In the genomic region with DNA sequence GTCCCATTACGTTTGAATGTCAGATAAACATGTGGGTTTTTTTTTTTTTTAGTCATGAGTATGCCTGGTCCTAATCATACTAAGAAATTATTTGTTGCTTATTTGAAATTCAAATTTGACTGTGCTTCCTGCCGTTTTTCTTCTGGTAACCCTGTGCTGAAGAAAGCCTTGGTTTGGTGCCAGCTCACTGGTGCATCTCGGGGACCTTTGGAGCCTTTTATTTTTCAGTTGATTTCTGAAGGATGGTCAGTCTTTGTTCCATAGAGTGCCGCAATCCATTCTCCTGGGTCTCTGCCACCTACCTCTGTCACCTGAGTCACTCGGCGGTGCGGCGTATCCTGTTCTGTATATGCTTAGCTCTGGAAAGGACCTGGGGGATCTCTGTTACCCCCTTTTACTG, we compare ENCODE assay signal across 13 mouse cellular contexts.
A peak's percentile ranks its signal among the peaks of the same experiment; 100 is the strongest.
DNase-seq lines count a peak whose midpoint lies in the region; ATAC-seq and TF ChIP-seq lines count a peak whose summit lies in the region.
"Had no signal": no experiment of that assay in that cellular context is flagged by ENCODE, and none has a peak within 500 bp of the region (broad histone marks: within the 10 kb centered on the region; RNA-seq: fewer than 3 reads in every experiment).

No protein-coding gene starts in this region.

- no peak overlapping the region for H3K4me2 ChIP-seq in hindbrain, embryonic 12.5 days (replicated peaks)
- H3K4me2 ChIP-seq in hindbrain, embryonic 16.5 days (ENCODE audit: low read length): no peak overlapping the region
- peak overlapping the region; percentile 33 for H3K4me2 ChIP-seq in forebrain, embryonic 16.5 days (ENCODE audit: low read length)
- H3K4me2 ChIP-seq in intestine, embryonic 15.5 days (replicated peaks): no peak overlapping the region

- ATAC-seq in hindbrain, embryonic 12.5 days (ENCODE audit: low FRiP score): no peak
- no peak for ATAC-seq in hindbrain, embryonic 16.5 days
- no peak for ATAC-seq in forebrain, embryonic 16.5 days
- ATAC-seq in megakaryocyte-erythroid progenitor cell, adult 5-6 weeks (replicated peaks; ENCODE audit: low FRiP score, low TSS enrichment, poor library complexity, severe bottlenecking): no peak
- ATAC-seq in megakaryocyte progenitor cell, adult 5-6 weeks (replicated peaks; ENCODE audit: poor library complexity): no peak
- no peak for ATAC-seq in intestine, embryonic 15.5 days

- no peak overlapping the region for H3K4me3 ChIP-seq in hindbrain, embryonic 12.5 days
- H3K4me3 ChIP-seq in hindbrain, embryonic 16.5 days (ENCODE audit: low read length): no peak overlapping the region
- H3K4me3 ChIP-seq in forebrain, embryonic 16.5 days (replicated peaks; ENCODE audit: low read length): peak overlapping the region; percentile 7; the same call in 1 of the 2 replicates
- H3K4me3 ChIP-seq in intestine, embryonic 15.5 days (replicated peaks): no peak overlapping the region

- no peak for TF ChIP-seq CTCF in brain, embryonic 14.5 days (IDR thresholded peaks at IDR 0.05; ENCODE audit: borderline replicate concordance, extremely low read depth, insufficient read depth, insufficient read length)

- no peaks in the 10 kb centered on the region for H3K36me3 ChIP-seq in hindbrain, embryonic 12.5 days
- no peaks in the 10 kb centered on the region for H3K36me3 ChIP-seq in hindbrain, embryonic 16.5 days (ENCODE audit: control insufficient read depth, insufficient read depth, low read length)
- H3K36me3 ChIP-seq in forebrain, embryonic 16.5 days (ENCODE audit: control insufficient read depth, insufficient read depth): no peaks in the 10 kb centered on the region
- H3K36me3 ChIP-seq in intestine, embryonic 15.5 days: no peaks in the 10 kb centered on the region

- no peaks in the 10 kb centered on the region for H3K27me3 ChIP-seq in hindbrain, embryonic 12.5 days
- no peaks in the 10 kb centered on the region for H3K27me3 ChIP-seq in hindbrain, embryonic 16.5 days (replicated peaks; ENCODE audit: control insufficient read depth, insufficient read depth, low read length)
- no peaks in the 10 kb centered on the region for H3K27me3 ChIP-seq in forebrain, embryonic 16.5 days (replicated peaks; ENCODE audit: control insufficient read depth, insufficient read depth, low read length)
- H3K27me3 ChIP-seq in intestine, embryonic 15.5 days (replicated peaks): no peaks in the 10 kb centered on the region

- H3K9me3 ChIP-seq in hindbrain, embryonic 12.5 days (replicated peaks): no peaks in the 10 kb centered on the region
- no peaks in the 10 kb centered on the region for H3K9me3 ChIP-seq in hindbrain, embryonic 16.5 days (ENCODE audit: control insufficient read depth, low read length)
- H3K9me3 ChIP-seq in forebrain, embryonic 16.5 days (ENCODE audit: control insufficient read depth, low read length): no peaks in the 10 kb centered on the region
- no peaks in the 10 kb centered on the region for H3K9me3 ChIP-seq in intestine, embryonic 15.5 days

- WGBS in hindbrain, embryonic 12.5 days: 64% methylated on average over 8 of the region's 8 CpGs
- 36% methylated on average over 8 of the region's 8 CpGs for WGBS in hindbrain, embryonic 16.5 days
- WGBS in forebrain, embryonic 16.5 days: 33% methylated on average over 8 of the region's 8 CpGs
- WGBS in intestine, embryonic 15.5 days: 80% methylated on average over 8 of the region's 8 CpGs

- no peak for TF ChIP-seq POLR2A in brain, embryonic 14.5 days (IDR thresholded peaks at IDR 0.05; ENCODE audit: borderline replicate concordance, extremely low read depth, insufficient read depth, insufficient read length, poor library complexity, severe bottlenecking)

- peak overlapping the region; percentile 18; the same call in 1 of the 2 replicates for H3K27ac ChIP-seq in hindbrain, embryonic 12.5 days
- no peak overlapping the region for H3K27ac ChIP-seq in hindbrain, embryonic 16.5 days (ENCODE audit: low read depth, low read length)
- H3K27ac ChIP-seq in forebrain, embryonic 16.5 days (ENCODE audit: low read length): peak overlapping the region; percentile 25; the same call in 1 of the 2 replicates
- H3K27ac ChIP-seq in intestine, embryonic 15.5 days: no peak overlapping the region
- H3K27ac ChIP-seq: stomach, postnatal 0 days had no signal

- H3K4me1 ChIP-seq in hindbrain, embryonic 12.5 days: peaks cover 9% of the 10 kb centered on the region
- H3K4me1 ChIP-seq in hindbrain, embryonic 16.5 days (ENCODE audit: control insufficient read depth, insufficient read depth, low read depth, low read length): peaks cover 3% of the 10 kb centered on the region; the same call in 1 of the 2 replicates
- H3K4me1 ChIP-seq in forebrain, embryonic 16.5 days (replicated peaks; ENCODE audit: control insufficient read depth, insufficient read depth, low read length): peaks cover 14% of the 10 kb centered on the region
- no peaks in the 10 kb centered on the region for H3K4me1 ChIP-seq in intestine, embryonic 15.5 days (replicated peaks)

- no peak overlapping the region for H3K9ac ChIP-seq in hindbrain, embryonic 12.5 days
- H3K9ac ChIP-seq in hindbrain, embryonic 16.5 days (ENCODE audit: low read depth, low read length): no peak overlapping the region
- H3K9ac ChIP-seq in forebrain, embryonic 16.5 days (replicated peaks; ENCODE audit: low read depth, low read length): peak overlapping the region; percentile 7
- no peak overlapping the region for H3K9ac ChIP-seq in intestine, embryonic 15.5 days

- peak; percentile 54 for DNase-seq in brain, embryonic 14.5 days (ENCODE audit: low read depth)
- DNase-seq in kidney, postnatal 10 days: peak; percentile 78
- DNase-seq: adrenal gland, postnatal 25 days; layer of hippocampus, adult 9-11 months; right cerebral cortex, adult 18-20 months; thymus, postnatal 36 days had no signal

Comparison
In these comparisons a context has a peak if more than half of its experiments do, and no peak if none do; other contexts are left out.
1. H3K27ac ChIP-seq: peak in hindbrain, embryonic 12.5 days (single experiment) and forebrain, embryonic 16.5 days (single experiment); none in hindbrain, embryonic 16.5 days (single experiment) and intestine, embryonic 15.5 days (single experiment).